Mouse (Mus musculus) forebrain, embryonic 15.5 days (tissue): ENCODE measurements around the gene Mon2. TPM values are rescaled to one million over a fixed set of nuclear protein-coding genes. Genes with fewer than 3 reads are reported as not detected.

ENCODE experiments used
- ATAC-seq: fragments of 200-750 bp; cut with Nextera tagmentation; replicated peaks from 2 replicates; pipeline ENCODE4 v1.8.0; 2017; ENCODE audit warnings: mild to moderate bottlenecking, moderate TSS enrichment, moderate library complexity
- H3K27ac ChIP-seq: fragments of 300-500 bp; sonication (generic); replicated peaks from 2 replicates; pipeline ENCODE4 v1.5.1; 2015; ENCODE audit warnings: mild to moderate bottlenecking, inconsistent platforms
- H3K27me3 ChIP-seq: fragments of 300-500 bp; sonication (generic); 2 replicates; pipeline ENCODE4 v1.6.1; 2015; ENCODE audit warnings: inconsistent platforms
- H3K36me3 ChIP-seq: fragments of 300-500 bp; sonication (generic); 2 replicates; pipeline ENCODE4 v1.6.1; 2015; ENCODE audit warnings: mild to moderate bottlenecking, inconsistent platforms
- H3K4me1 ChIP-seq: fragments of 300-500 bp; sonication (generic); 2 replicates; pipeline ENCODE4 v1.6.1; 2015; ENCODE audit warnings: inconsistent platforms
- H3K4me2 ChIP-seq: fragments of 300-500 bp; sonication (generic); replicated peaks from 2 replicates; pipeline ENCODE4 v1.6.1; 2015; ENCODE audit warnings: mild to moderate bottlenecking, inconsistent platforms
- H3K4me3 ChIP-seq: fragments of 300-500 bp; sonication (generic); 2 replicates; pipeline ENCODE4 v1.5.1; 2015; ENCODE audit warnings: mild to moderate bottlenecking, inconsistent platforms
- H3K9ac ChIP-seq: fragments of 300-500 bp; sonication (generic); replicated peaks from 2 replicates; pipeline ENCODE4 v1.6.1; 2015; ENCODE audit warnings: mild to moderate bottlenecking, inconsistent platforms
- H3K9me3 ChIP-seq: fragments of 300-500 bp; sonication (generic); 2 replicates; pipeline ENCODE4 v1.6.1; 2016; ENCODE audit warnings: inconsistent platforms
- WGBS: fragments of 180-500 bp; shearing (Covaris S2); methylation state at CpG from one replicate; pipeline ENCODE4 v1.1.7; 2015; ENCODE audit warnings: mixed read lengths; 5-methylcytosine and 5-hydroxymethylcytosine counted together
- polyA plus RNA-seq: library from polyadenylated mRNA; unstranded; fragments of >200 nt; fragmentation: Nextera tagmentation; extraction: Ambion mirVana; gene quantifications from 2 replicates; pipeline ENCODE4 v1.2.1, GENCODE M21; 2015

The Mon2 gene
- 27.0 and 27.8 TPM in 2 replicates for polyA plus RNA-seq

DNA sequence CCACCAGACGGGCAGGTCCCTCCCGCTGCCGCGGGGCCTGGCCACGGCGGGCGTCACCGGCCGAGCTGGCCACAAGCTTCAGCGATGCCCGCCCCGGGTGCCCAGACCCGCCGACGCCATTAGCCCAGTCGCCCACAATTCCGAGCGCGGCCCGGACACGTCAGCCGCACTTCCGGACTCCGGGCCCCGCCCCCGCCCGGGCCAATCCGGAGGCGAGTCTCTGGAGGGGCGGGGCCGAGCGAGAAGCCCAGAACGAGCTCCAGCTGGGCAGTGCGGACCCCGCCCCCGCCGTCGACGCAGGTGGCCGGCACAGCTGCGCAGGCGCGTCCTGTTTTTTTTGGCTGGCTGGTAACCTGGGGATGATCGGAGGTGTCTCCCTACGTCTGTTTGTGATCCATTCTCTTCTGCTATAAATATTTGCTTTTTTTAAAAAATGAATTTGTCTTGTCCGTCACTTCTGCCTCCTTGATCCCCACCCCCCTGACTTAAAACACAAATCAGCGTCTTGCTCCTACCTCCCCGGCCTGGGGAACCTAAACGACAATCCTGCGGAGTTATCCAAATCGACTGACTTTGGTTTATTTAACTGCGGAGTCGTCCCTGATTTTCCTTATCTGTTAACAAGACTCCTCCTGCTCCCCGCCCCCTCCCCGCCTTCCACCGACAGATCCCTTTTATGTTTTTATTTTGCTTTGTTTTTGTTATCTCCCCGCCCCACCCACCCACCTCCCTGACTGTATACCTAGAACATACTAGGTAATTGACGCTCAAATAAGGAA lies at the start of gene Mon2:
Gene Mon2, minus strand, starts transcription at position 261 of the 779 bp plus-strand sequence.
- peak within 1 kb of the TSS; percentile 72 for H3K4me2 ChIP-seq
- H3K27me3 ChIP-seq, result no peaks in the 10 kb centered on the region
- peaks cover 13% of the 10 kb centered on the region for H3K4me1 ChIP-seq
- H3K36me3 ChIP-seq, result 0 out of 2 replicates have a peak, but pooled peaks cover 6% of the 10 kb centered on the region
- peak within 1 kb of the TSS; percentile 83 for H3K9ac ChIP-seq
- peak within 1 kb of the TSS; percentile 66 for H3K27ac ChIP-seq
- under 1% methylated on average over 55 of the region's 58 CpGs for WGBS
- peak; percentile 99 for ATAC-seq
- H3K4me3 ChIP-seq, result peak within 1 kb of the TSS; percentile 74
- H3K9me3 ChIP-seq, result no peaks in the 10 kb centered on the region

DNA sequence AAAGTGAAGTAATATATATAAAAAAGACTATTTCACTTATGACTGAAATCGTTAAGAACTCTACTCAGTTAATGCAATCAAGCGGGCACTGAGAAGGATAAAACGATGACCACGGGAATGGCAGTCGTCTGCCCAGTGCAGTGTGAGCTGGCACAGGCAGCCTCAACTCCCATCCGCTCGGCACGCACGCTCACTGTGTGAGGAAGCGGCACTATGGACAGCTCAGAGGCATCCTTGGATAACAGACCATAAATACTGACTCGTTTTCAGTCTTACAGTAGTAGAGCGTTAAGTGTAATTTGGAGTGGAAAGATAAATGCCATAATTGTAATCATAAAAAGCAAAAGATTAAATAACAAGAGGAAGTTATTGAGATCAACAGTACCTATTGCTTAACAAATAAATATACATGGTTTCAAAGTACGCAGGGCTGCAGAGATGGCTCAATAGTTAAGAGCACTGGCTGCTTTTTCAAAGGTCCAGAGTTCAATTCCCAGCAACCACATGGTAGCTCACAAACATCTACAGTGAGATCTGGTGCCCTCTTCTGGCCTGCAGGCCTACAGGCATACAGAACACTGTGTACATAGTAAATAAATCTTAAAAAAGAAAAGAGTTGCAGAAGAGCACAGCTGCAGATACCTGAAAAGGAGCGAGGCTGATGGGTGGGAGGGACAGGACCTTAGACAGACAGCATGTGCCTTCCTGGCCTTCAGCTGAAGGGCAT lies 44.5 kb upstream of the Mon2 start:
- no peak overlapping the region for H3K9ac ChIP-seq
- peaks cover 84% of the 10 kb centered on the region for H3K36me3 ChIP-seq
- H3K4me2 ChIP-seq, result no peak overlapping the region
- no peaks in the 10 kb centered on the region for H3K4me1 ChIP-seq
- ATAC-seq, result no peak
- WGBS, result 90% methylated on average over 14 of the region's 14 CpGs
- H3K27me3 ChIP-seq, result no peaks in the 10 kb centered on the region
- H3K27ac ChIP-seq, result no peak overlapping the region
- no peaks in the 10 kb centered on the region for H3K9me3 ChIP-seq
- H3K4me3 ChIP-seq, result no peak overlapping the region

- Histone ChIP-seq H3K9me3 (no peaks in the 10 kb centered on the region), H3K27ac (no peak overlapping the region), H3K4me3 (no peak overlapping the region), H3K4me1 (no peaks in the 10 kb centered on the region), H3K27me3 (no peaks in the 10 kb centered on the region), H3K36me3 (peaks cover 73% of the 10 kb centered on the region), H3K9ac (no peak overlapping the region), H3K4me2 (no peak overlapping the region)
- WGBS, result 89% methylated on average over 14 of the region's 14 CpGs
- ATAC-seq, result no peak
Observed at GRCm38 (mm10) chr10:123116861-123117260, 40.6 kb upstream of the Mon2 start.

GRCm38 (mm10) chr10:123113466-123113865 lies 37.2 kb upstream of the Mon2 start:
- no peaks in the 10 kb centered on the region for H3K4me1 ChIP-seq
- H3K9ac ChIP-seq, result no peak overlapping the region
- no peaks in the 10 kb centered on the region for H3K9me3 ChIP-seq
- H3K27me3 ChIP-seq, result no peaks in the 10 kb centered on the region
- 95% methylated on average over 8 of the region's 8 CpGs for WGBS
- no peak overlapping the region for H3K27ac ChIP-seq
- no peak overlapping the region for H3K4me2 ChIP-seq
- H3K4me3 ChIP-seq, result no peak overlapping the region
- H3K36me3 ChIP-seq, result peaks cover 53% of the 10 kb centered on the region
- no peak for ATAC-seq

DNA sequence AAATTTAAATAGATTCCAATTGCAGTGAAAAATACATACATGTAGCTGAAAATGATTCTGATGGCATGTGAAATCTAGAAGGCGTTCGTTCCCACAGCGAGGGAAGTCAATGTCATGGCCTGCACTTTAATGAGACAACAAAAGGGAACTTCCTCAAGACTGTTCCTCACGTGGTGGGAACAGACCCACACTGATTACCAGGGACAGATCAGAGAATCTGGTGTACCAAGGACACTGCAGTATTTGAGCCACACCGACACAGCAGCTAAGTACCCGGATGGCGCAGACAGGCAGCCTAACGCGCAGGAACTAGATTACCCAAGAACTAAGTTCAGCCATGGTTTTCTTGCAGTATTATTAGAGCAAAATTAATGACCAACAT lies 36.5 kb upstream of the Mon2 start:
- WGBS, result 94% methylated on average over 9 of the region's 9 CpGs
- H3K36me3 ChIP-seq, result peaks cover 47% of the 10 kb centered on the region
- no peak overlapping the region for H3K4me3 ChIP-seq
- no peaks in the 10 kb centered on the region for H3K4me1 ChIP-seq
- no peak overlapping the region for H3K4me2 ChIP-seq
- no peaks in the 10 kb centered on the region for H3K27me3 ChIP-seq
- H3K27ac ChIP-seq, result no peak overlapping the region
- H3K9me3 ChIP-seq, result no peaks in the 10 kb centered on the region
- no peak overlapping the region for H3K9ac ChIP-seq
- ATAC-seq, result no peak

- Histone ChIP-seq H3K27me3 (no peaks in the 10 kb centered on the region), H3K27ac (no peak overlapping the region), H3K9me3 (no peaks in the 10 kb centered on the region), H3K4me3 (no peak overlapping the region), H3K4me1 (no peaks in the 10 kb centered on the region), H3K4me2 (no peak overlapping the region), H3K36me3 (peaks cover 42% of the 10 kb centered on the region), H3K9ac (no peak overlapping the region)
- WGBS, result 85% methylated on average over 11 of the region's 11 CpGs
- no peak for ATAC-seq
Observed at GRCm38 (mm10) chr10:123112056-123112786, 35.9 kb upstream of the Mon2 start.

DNA sequence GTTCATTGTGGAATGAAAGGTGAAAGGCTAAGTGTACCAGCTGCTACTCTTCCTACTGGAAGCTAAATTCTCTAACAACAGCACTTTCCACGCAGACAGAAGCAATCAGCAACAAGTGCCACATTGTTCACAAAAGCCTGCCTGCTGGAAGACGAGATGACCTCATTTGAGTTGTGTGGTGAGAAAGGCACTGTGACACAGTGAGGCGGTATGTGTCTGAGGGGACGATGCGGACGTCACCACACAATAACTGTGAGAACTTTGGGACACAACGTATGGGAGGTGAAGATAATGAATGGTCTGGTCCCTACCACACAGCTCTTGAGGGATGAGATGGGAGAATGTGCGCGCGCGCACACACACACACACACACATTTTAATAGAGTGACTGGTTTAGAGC lies 34.2 kb upstream of the Mon2 start:
- Histone ChIP-seq H3K36me3 (peaks cover 28% of the 10 kb centered on the region), H3K4me1 (no peaks in the 10 kb centered on the region), H3K4me2 (no peak overlapping the region), H3K27me3 (no peaks in the 10 kb centered on the region), H3K4me3 (no peak overlapping the region), H3K9me3 (no peaks in the 10 kb centered on the region), H3K9ac (no peak overlapping the region), H3K27ac (no peak overlapping the region)
- no peak for ATAC-seq
- WGBS, result 60% methylated on average over 11 of the region's 11 CpGs

- no peak overlapping the region for H3K4me2 ChIP-seq
- 89% methylated on average over 1 of the region's 1 CpGs for WGBS
- no peak overlapping the region for H3K27ac ChIP-seq
- no peaks in the 10 kb centered on the region for H3K4me1 ChIP-seq
- H3K36me3 ChIP-seq, result peaks cover 13% of the 10 kb centered on the region
- no peaks in the 10 kb centered on the region for H3K27me3 ChIP-seq
- H3K9me3 ChIP-seq, result no peaks in the 10 kb centered on the region
- no peak for ATAC-seq
- H3K9ac ChIP-seq, result no peak overlapping the region
- H3K4me3 ChIP-seq, result no peak overlapping the region
Observed at GRCm38 (mm10) chr10:123108527-123108926, 32.2 kb upstream of the Mon2 start.

- no peak for ATAC-seq
- Histone ChIP-seq H3K27me3 (no peaks in the 10 kb centered on the region), H3K9ac (no peak overlapping the region), H3K4me2 (no peak overlapping the region), H3K4me3 (no peak overlapping the region), H3K4me1 (no peaks in the 10 kb centered on the region), H3K9me3 (no peaks in the 10 kb centered on the region), H3K27ac (no peak overlapping the region), H3K36me3 (peaks cover 9% of the 10 kb centered on the region; the same call in 1 of the 2 replicates)
- WGBS, result 86% methylated on average over 5 of the region's 5 CpGs
Observed at GRCm38 (mm10) chr10:123108121-123108520, 31.8 kb upstream of the Mon2 start.

DNA sequence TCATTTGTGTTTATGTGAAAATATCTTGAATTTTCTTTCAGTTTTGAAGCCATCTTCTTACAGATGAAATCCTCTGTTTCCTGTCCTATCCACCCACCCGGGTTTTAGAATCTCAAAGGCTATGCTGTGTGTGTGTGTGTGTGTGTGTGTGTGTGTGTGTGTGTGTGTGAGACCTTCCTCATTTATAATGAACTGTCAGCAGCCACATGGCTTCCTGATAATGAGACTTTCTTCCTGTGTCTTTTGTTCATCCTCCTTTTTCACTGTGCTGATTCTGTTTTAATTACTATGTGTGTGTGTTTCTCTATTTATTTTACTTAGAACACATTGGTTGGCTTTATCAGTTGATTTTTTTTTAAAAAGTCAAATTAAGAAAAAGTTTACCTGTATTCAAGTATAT lies 25.0 kb upstream of the Mon2 start:
- H3K36me3 ChIP-seq, result no peaks in the 10 kb centered on the region
- no peak overlapping the region for H3K27ac ChIP-seq
- no peak overlapping the region for H3K4me3 ChIP-seq
- 86% methylated on average over 1 of the region's 1 CpGs for WGBS
- no peaks in the 10 kb centered on the region for H3K9me3 ChIP-seq
- no peak overlapping the region for H3K4me2 ChIP-seq
- no peaks in the 10 kb centered on the region for H3K4me1 ChIP-seq
- ATAC-seq, result no peak
- no peaks in the 10 kb centered on the region for H3K27me3 ChIP-seq
- H3K9ac ChIP-seq, result no peak overlapping the region

DNA sequence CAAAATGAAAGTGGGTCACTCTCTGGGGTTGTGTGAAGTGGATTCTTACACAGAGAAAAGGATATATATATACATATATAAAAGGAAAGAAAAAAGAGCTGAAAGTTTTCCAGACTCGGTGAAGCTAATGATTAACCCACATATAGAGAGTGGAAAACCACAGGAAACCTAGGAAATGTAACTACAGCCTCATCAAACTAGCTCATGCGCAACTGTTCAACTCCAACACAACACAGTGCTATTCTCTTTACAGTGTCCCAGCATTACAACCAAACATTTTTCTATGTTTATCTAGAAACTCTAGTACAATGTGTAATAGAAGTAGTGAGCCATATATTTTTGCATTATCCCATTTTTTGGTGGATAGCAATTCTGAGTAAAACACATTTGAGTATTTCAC lies 24.3 kb upstream of the Mon2 start:
- no peak overlapping the region for H3K9ac ChIP-seq
- WGBS, result 94% methylated on average over 2 of the region's 2 CpGs
- no peak for ATAC-seq

DNA sequence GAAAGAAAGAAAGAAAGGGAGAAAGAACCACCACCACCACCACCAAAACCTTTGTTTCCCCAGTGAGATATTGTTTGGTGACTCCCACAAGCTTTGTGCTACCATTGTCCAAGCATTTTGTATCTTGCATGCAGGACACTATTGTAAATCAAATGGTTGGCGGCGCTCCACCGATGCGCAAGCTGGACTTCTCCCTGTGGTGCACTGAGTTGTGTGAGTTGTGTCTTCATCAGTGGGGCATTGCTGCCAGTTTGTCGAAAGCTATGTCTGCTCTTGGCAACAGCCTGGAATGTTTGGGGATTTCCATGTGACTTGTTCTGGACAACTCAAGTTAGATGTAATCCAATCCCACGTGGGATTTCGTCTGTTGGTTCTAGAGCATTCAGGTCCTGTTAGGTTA lies 18.2 kb upstream of the Mon2 start:
- H3K27ac ChIP-seq, result no peak overlapping the region
- H3K9ac ChIP-seq, result no peak overlapping the region
- ATAC-seq, result no peak
- H3K9me3 ChIP-seq, result no peaks in the 10 kb centered on the region
- H3K36me3 ChIP-seq, result no peaks in the 10 kb centered on the region
- H3K4me3 ChIP-seq, result no peak overlapping the region
- no peaks in the 10 kb centered on the region for H3K27me3 ChIP-seq
- H3K4me1 ChIP-seq, result no peaks in the 10 kb centered on the region
- WGBS, result 83% methylated on average over 7 of the region's 7 CpGs
- H3K4me2 ChIP-seq, result no peak overlapping the region

More for the DNA sequence above, 24.3 kb upstream of the Mon2 start:
- H3K9me3 ChIP-seq, result no peaks in the 10 kb centered on the region
- no peaks in the 10 kb centered on the region for H3K27me3 ChIP-seq
- no peaks in the 10 kb centered on the region for H3K36me3 ChIP-seq
- H3K4me2 ChIP-seq, result no peak overlapping the region
- no peak overlapping the region for H3K4me3 ChIP-seq
- H3K4me1 ChIP-seq, result no peaks in the 10 kb centered on the region
- H3K27ac ChIP-seq, result no peak overlapping the region
